Mouse (Mus musculus): ENCODE results near the gene Gle1. TPM values are rescaled to one million over a fixed set of nuclear protein-coding genes. Genes with fewer than 3 reads are reported as not detected.
A peak's percentile ranks its signal among the peaks of the same experiment; 100 is the strongest.

Gene Gle1
- polyA plus RNA-seq, 2 experiments, result 42.0 to 49.7 TPM

GRCm38 (mm10) chr2:29910042-29910441 lies 25.2 kb upstream of the Gle1 start:
- H3K27ac ChIP-seq (replicated peaks; ENCODE audit: low read depth, low read length), result no peak overlapping the region
- no peaks in the 10 kb centered on the region for H3K27me3 ChIP-seq (ENCODE audit: control insufficient read depth, insufficient read depth, low read length)
- no peak overlapping the region for H3K4me2 ChIP-seq (replicated peaks; ENCODE audit: low read depth, low read length, severe bottlenecking)
- no peak overlapping the region for H3K9ac ChIP-seq (ENCODE audit: low read depth, low read length, severe bottlenecking)
- no peak for ATAC-seq (ENCODE audit: low FRiP score, low read depth)
- no peak for TF ChIP-seq POLR2A (IDR thresholded peaks at IDR 0.05; ENCODE audit: borderline replicate concordance, extremely low read depth, insufficient read depth, insufficient read length)
- no peak overlapping the region for H3K4me3 ChIP-seq (replicated peaks; ENCODE audit: low read length)
- no peaks in the 10 kb centered on the region for H3K4me1 ChIP-seq (ENCODE audit: control insufficient read depth, insufficient read depth, low read length)
- 93% methylated on average over 2 of the region's 2 CpGs for WGBS
- peaks cover 85% of the 10 kb centered on the region for H3K36me3 ChIP-seq (ENCODE audit: control insufficient read depth, insufficient read depth, low read length)
- no peaks in the 10 kb centered on the region for H3K9me3 ChIP-seq (ENCODE audit: control insufficient read depth, low read length)
- DNase-seq (ENCODE audit: low spot score), result peak; percentile 11

- TF ChIP-seq POLR2A (IDR thresholded peaks at IDR 0.05; ENCODE audit: borderline replicate concordance, extremely low read depth, insufficient read depth, insufficient read length), result no peak
- no peaks in the 10 kb centered on the region for H3K9me3 ChIP-seq (ENCODE audit: control insufficient read depth, low read length)
- H3K4me3 ChIP-seq (replicated peaks; ENCODE audit: low read length), result no peak overlapping the region
- no peak overlapping the region for H3K27ac ChIP-seq (replicated peaks; ENCODE audit: low read depth, low read length)
- WGBS, result 91% methylated on average over 11 of the region's 11 CpGs
- no peaks in the 10 kb centered on the region for H3K27me3 ChIP-seq (ENCODE audit: control insufficient read depth, insufficient read depth, low read length)
- no peak overlapping the region for H3K4me2 ChIP-seq (replicated peaks; ENCODE audit: low read depth, low read length, severe bottlenecking)
- DNase-seq (ENCODE audit: low spot score), result no peak
- H3K9ac ChIP-seq (ENCODE audit: low read depth, low read length, severe bottlenecking), result no peak overlapping the region
- peaks cover 85% of the 10 kb centered on the region for H3K36me3 ChIP-seq (ENCODE audit: control insufficient read depth, insufficient read depth, low read length)
- ATAC-seq (ENCODE audit: low FRiP score, low read depth), result no peak
- no peaks in the 10 kb centered on the region for H3K4me1 ChIP-seq (ENCODE audit: control insufficient read depth, insufficient read depth, low read length)
Observed at GRCm38 (mm10) chr2:29917621-29918020, 17.6 kb upstream of the Gle1 start.

GRCm38 (mm10) chr2:29922011-29922410 lies 13.2 kb upstream of the Gle1 start:
- Histone ChIP-seq H3K4me2 (replicated peaks; ENCODE audit: low read depth, low read length, severe bottlenecking) (no peak overlapping the region), H3K4me1 (ENCODE audit: control insufficient read depth, insufficient read depth, low read length) (no peaks in the 10 kb centered on the region), H3K4me3 (replicated peaks; ENCODE audit: low read length) (no peak overlapping the region), H3K36me3 (ENCODE audit: control insufficient read depth, insufficient read depth, low read length) (peaks cover 88% of the 10 kb centered on the region), H3K9me3 (ENCODE audit: control insufficient read depth, low read length) (no peaks in the 10 kb centered on the region), H3K27ac (replicated peaks; ENCODE audit: low read depth, low read length) (no peak overlapping the region), H3K9ac (ENCODE audit: low read depth, low read length, severe bottlenecking) (no peak overlapping the region), H3K27me3 (ENCODE audit: control insufficient read depth, insufficient read depth, low read length) (no peaks in the 10 kb centered on the region)
- no peak for TF ChIP-seq POLR2A (IDR thresholded peaks at IDR 0.05; ENCODE audit: borderline replicate concordance, extremely low read depth, insufficient read depth, insufficient read length)
- 62% methylated on average over 11 of the region's 11 CpGs for WGBS
- ATAC-seq (ENCODE audit: low FRiP score, low read depth) (0 out of 2 replicates have a peak, but pooled peaks have one; percentile 26), DNase-seq (ENCODE audit: low spot score) (peak; percentile 27)

DNA sequence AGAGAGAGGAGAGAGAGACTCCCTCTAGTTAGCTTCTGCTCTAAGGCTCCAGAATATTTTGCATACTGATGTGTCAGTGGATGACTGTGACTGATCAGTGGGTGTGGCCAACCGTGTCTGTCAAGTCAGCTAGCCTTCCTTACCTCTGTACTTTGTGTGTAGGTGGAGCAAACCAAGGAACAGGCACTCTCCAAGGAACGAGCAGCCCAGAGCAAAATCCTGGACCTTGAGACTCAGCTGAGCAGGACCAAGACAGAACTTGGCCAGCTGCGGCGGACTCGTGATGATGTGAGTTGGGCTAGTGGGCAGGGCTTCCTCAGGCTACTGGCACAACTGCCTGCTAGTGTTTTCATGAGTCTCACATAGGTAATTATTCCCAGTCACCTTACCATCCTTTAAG lies 8.7 kb upstream of the Gle1 start:
- H3K4me1 ChIP-seq (ENCODE audit: control insufficient read depth, insufficient read depth, low read length), result no peaks in the 10 kb centered on the region
- no peaks in the 10 kb centered on the region for H3K9me3 ChIP-seq (ENCODE audit: control insufficient read depth, low read length)
- H3K9ac ChIP-seq (ENCODE audit: low read depth, low read length, severe bottlenecking), result no peak overlapping the region
- DNase-seq (ENCODE audit: low spot score) (no peak), ATAC-seq (ENCODE audit: low FRiP score, low read depth) (no peak)
- H3K27ac ChIP-seq (replicated peaks; ENCODE audit: low read depth, low read length), result no peak overlapping the region
- no peak for TF ChIP-seq POLR2A (IDR thresholded peaks at IDR 0.05; ENCODE audit: borderline replicate concordance, extremely low read depth, insufficient read depth, insufficient read length)
- H3K36me3 ChIP-seq (ENCODE audit: control insufficient read depth, insufficient read depth, low read length), result peaks cover 97% of the 10 kb centered on the region
- H3K4me3 ChIP-seq (replicated peaks; ENCODE audit: low read length), result no peak overlapping the region
- H3K4me2 ChIP-seq (replicated peaks; ENCODE audit: low read depth, low read length, severe bottlenecking), result no peak overlapping the region
- no peaks in the 10 kb centered on the region for H3K27me3 ChIP-seq (ENCODE audit: control insufficient read depth, insufficient read depth, low read length)
- WGBS, result 85% methylated on average over 5 of the region's 5 CpGs

DNA sequence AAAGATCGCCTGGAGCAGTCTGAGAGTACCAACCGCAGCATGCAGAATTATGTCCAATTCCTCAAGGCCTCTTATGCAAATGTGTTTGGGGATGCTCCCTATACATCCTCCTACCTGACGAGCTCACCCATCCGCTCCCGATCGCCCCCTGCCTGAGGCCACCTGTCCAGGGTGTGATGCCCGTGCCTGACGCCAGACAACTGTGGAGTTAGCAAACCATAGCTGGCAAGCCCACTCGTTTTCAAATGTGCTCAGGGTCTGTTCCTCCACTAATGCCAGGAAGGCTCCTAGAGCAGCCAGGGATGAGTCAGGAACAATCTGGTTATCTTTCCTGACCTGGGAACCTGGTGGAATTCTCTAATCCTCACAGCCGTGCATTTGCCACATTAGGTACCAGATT lies 4.7 kb upstream of the Gle1 start:
- Histone ChIP-seq H3K36me3 (ENCODE audit: control insufficient read depth, insufficient read depth, low read length) (peaks cover 58% of the 10 kb centered on the region), H3K4me2 (replicated peaks; ENCODE audit: low read depth, low read length, severe bottlenecking) (no peak overlapping the region), H3K9ac (ENCODE audit: low read depth, low read length, severe bottlenecking) (no peak overlapping the region), H3K4me1 (ENCODE audit: control insufficient read depth, insufficient read depth, low read length) (no peaks in the 10 kb centered on the region), H3K27ac (replicated peaks; ENCODE audit: low read depth, low read length) (no peak overlapping the region), H3K9me3 (ENCODE audit: control insufficient read depth, low read length) (no peaks in the 10 kb centered on the region), H3K27me3 (ENCODE audit: control insufficient read depth, insufficient read depth, low read length) (no peaks in the 10 kb centered on the region), H3K4me3 (replicated peaks; ENCODE audit: low read length) (no peak overlapping the region)
- no peak for TF ChIP-seq POLR2A (IDR thresholded peaks at IDR 0.05; ENCODE audit: borderline replicate concordance, extremely low read depth, insufficient read depth, insufficient read length)
- no peak for ATAC-seq (ENCODE audit: low FRiP score, low read depth)
- no peak for DNase-seq (ENCODE audit: low spot score)
- 82% methylated on average over 10 of the region's 10 CpGs for WGBS

DNA sequence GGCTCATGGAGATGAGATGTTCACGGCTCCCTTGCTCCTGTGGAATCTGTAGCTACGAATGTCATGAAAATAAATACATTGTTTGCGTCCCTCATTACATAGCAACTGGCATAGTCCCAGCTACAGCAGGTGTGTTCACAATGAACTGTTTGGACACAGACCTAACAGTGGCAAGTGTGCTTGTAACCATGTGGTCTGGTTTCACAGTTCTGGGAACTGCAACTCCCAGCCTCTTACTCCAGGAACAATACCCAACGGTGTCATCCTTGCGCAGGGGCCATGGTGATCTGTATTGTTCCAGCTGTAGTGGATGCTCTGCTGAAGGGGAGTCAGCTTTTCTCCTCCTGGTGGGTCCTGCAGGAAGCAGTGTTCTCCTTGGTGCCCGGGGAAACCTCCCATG lies 4.0 kb upstream of the Gle1 start:
- Histone ChIP-seq H3K36me3 (ENCODE audit: control insufficient read depth, insufficient read depth, low read length) (peaks cover 51% of the 10 kb centered on the region), H3K4me1 (ENCODE audit: control insufficient read depth, insufficient read depth, low read length) (peaks cover 4% of the 10 kb centered on the region; the same call in 1 of the 2 replicates), H3K9ac (ENCODE audit: low read depth, low read length, severe bottlenecking) (no peak overlapping the region), H3K4me2 (replicated peaks; ENCODE audit: low read depth, low read length, severe bottlenecking) (no peak overlapping the region), H3K27me3 (ENCODE audit: control insufficient read depth, insufficient read depth, low read length) (no peaks in the 10 kb centered on the region), H3K4me3 (replicated peaks; ENCODE audit: low read length) (no peak overlapping the region), H3K27ac (replicated peaks; ENCODE audit: low read depth, low read length) (no peak overlapping the region), H3K9me3 (ENCODE audit: control insufficient read depth, low read length) (no peaks in the 10 kb centered on the region)
- 88% methylated on average over 6 of the region's 6 CpGs for WGBS
- no peak for ATAC-seq (ENCODE audit: low FRiP score, low read depth)
- no peak for TF ChIP-seq POLR2A (IDR thresholded peaks at IDR 0.05; ENCODE audit: borderline replicate concordance, extremely low read depth, insufficient read depth, insufficient read length)
- peak; percentile 20 for DNase-seq (ENCODE audit: low spot score)

All from limb, embryonic 14.5 days (tissue).